Mouse (Mus musculus) kidney, adult 2 months (tissue): ENCODE measurements around the gene Sptb. TPM values are rescaled to one million over a fixed set of nuclear protein-coding genes. Genes with fewer than 3 reads are reported as not detected.

Source experiments
- DNase-seq: peaks from one replicate; pipeline ENCODE4 v3.0.0; 2021
- H3K27ac ChIP-seq: fragments of 200-500 bp; 2 replicates; pipeline ENCODE4 v1.5.1; 2012; ENCODE audit warnings: low read depth, low read length, control low read depth, inconsistent platforms; ENCODE audit not compliant: insufficient read depth
- H3K27me3 ChIP-seq: fragments of 200-500 bp; replicated peaks from 2 replicates; pipeline ENCODE4 v1.6.1; 2012; ENCODE audit warnings: mild to moderate bottlenecking, moderate library complexity, low read length, inconsistent platforms; ENCODE audit not compliant: control insufficient read depth, insufficient read depth
- H3K36me3 ChIP-seq: fragments of 200-500 bp; 2 replicates; pipeline ENCODE4 v1.6.1; 2012; ENCODE audit warnings: mild to moderate bottlenecking, moderate library complexity, low read length, inconsistent platforms; ENCODE audit not compliant: control insufficient read depth, insufficient read depth
- H3K4me1 ChIP-seq: fragments of 200-500 bp; 2 replicates; pipeline ENCODE4 v1.6.1; 2011; ENCODE audit warnings: low read length; ENCODE audit not compliant: control insufficient read depth, insufficient read depth
- H3K4me3 ChIP-seq: fragments of 200-500 bp; 2 replicates; pipeline ENCODE4 v1.5.1; 2011; ENCODE audit warnings: mild to moderate bottlenecking, low read depth, low read length, control low read depth; ENCODE audit not compliant: insufficient read depth
- CTCF ChIP-seq: fragments of 200-500 bp; conservative IDR thresholded peaks from 2 replicates; pipeline ENCODE4 v1.5.1; 2011; ENCODE audit warnings: low read depth, mild to moderate bottlenecking, control low read depth, low read length, moderate library complexity, mixed read lengths; ENCODE audit not compliant: insufficient read depth, insufficient read length
- POLR2A ChIP-seq: fragments of 200-500 bp; IDR thresholded peaks from one replicate; pipeline ENCODE4 v1.6.1; 2011; ENCODE audit warnings: low read depth, low read length, control low read depth
- WGBS: fragments of 180-500 bp; shearing (Covaris S2); methylation state at CpG from one replicate; pipeline ENCODE4 v1.1.7; 2018; 5-methylcytosine and 5-hydroxymethylcytosine counted together
- polyA plus RNA-seq: library from polyadenylated mRNA; depleted of rRNA; stranded (reverse); fragments of >200 nt; gene quantifications from 2 replicates; pipeline ENCODE4 v1.2.3, GENCODE M21; 2012

The Sptb gene
- polyA plus RNA-seq, 1 experiment = 1.9 TPM

GRCm38 (mm10) chr12:76574815-76575214, 135.5 kb downstream of the Sptb start:
- H3K36me3 ChIP-seq = peaks cover 12% of the 10 kb centered on the region
- no peak for DNase-seq
- WGBS = 70% methylated on average over 6 of the region's 6 CpGs
- no peak overlapping the region for H3K27ac ChIP-seq
- TF ChIP-seq POLR2A (no peak), CTCF (no peak)
- peak overlapping the region; percentile 25 for H3K4me3 ChIP-seq
- H3K4me1 ChIP-seq = peaks cover 21% of the 10 kb centered on the region; the same call in 1 of the 2 replicates
- no peaks in the 10 kb centered on the region for H3K27me3 ChIP-seq

GRCm38 (mm10) chr12:76573381-76573780, 137.0 kb downstream of the Sptb start:
- 36% methylated on average over 6 of the region's 6 CpGs for WGBS
- Histone ChIP-seq H3K36me3 (peaks cover 11% of the 10 kb centered on the region), H3K27ac (peak overlapping the region; percentile 96), H3K27me3 (no peaks in the 10 kb centered on the region), H3K4me3 (peak overlapping the region; percentile 60), H3K4me1 (peaks cover 19% of the 10 kb centered on the region; the same call in 1 of the 2 replicates)
- TF ChIP-seq POLR2A (peak; percentile 1), CTCF (no peak)
- peak; percentile 75 for DNase-seq

- no peaks in the 10 kb centered on the region for H3K27me3 ChIP-seq
- TF ChIP-seq CTCF (no peak), POLR2A (peak; percentile 55)
- 29% methylated on average over 27 of the region's 27 CpGs for WGBS
- peaks cover 4% of the 10 kb centered on the region for H3K36me3 ChIP-seq
- H3K4me3 ChIP-seq = peak overlapping the region; percentile 60
- DNase-seq = peak; percentile 98
- H3K27ac ChIP-seq = peak overlapping the region; percentile 96
- peaks cover 14% of the 10 kb centered on the region; the same call in 1 of the 2 replicates for H3K4me1 ChIP-seq
These were observed 137.8 kb downstream of the Sptb start for GRCm38 (mm10) chr12:76572261-76573251.

GRCm38 (mm10) chr12:76571266-76571665, 139.1 kb downstream of the Sptb start:
- H3K36me3 ChIP-seq = no peaks in the 10 kb centered on the region; the same call in 1 of the 2 replicates

GRCm38 (mm10) chr12:76570221-76570940, 140.0 kb downstream of the Sptb start:
- no peaks in the 10 kb centered on the region; the same call in none of the 2 replicates for H3K36me3 ChIP-seq
- TF ChIP-seq CTCF = no peak
- no peak for TF ChIP-seq POLR2A
- WGBS = 61% methylated on average over 9 of the region's 9 CpGs
- peaks cover 14% of the 10 kb centered on the region; the same call in 1 of the 2 replicates for H3K4me1 ChIP-seq
- peak; percentile 62 for DNase-seq
- no peaks in the 10 kb centered on the region for H3K27me3 ChIP-seq
- peak overlapping the region; percentile 91 for H3K27ac ChIP-seq
- no peak overlapping the region for H3K4me3 ChIP-seq

More at GRCm38 (mm10) chr12:76571266-76571665, 139.1 kb downstream of the Sptb start:
- Histone ChIP-seq H3K27me3 (no peaks in the 10 kb centered on the region), H3K4me1 (peaks cover 14% of the 10 kb centered on the region; the same call in 1 of the 2 replicates), H3K27ac (peak overlapping the region; percentile 91), H3K4me3 (peak overlapping the region; percentile 44)
- WGBS = 53% methylated on average over 10 of the region's 10 CpGs
- TF ChIP-seq CTCF (no peak; the same call in 1 of the 2 replicates), POLR2A (no peak)
- DNase-seq = peak; percentile 84

- Histone ChIP-seq H3K4me3 (no peak overlapping the region), H3K4me1 (peaks cover 11% of the 10 kb centered on the region; the same call in 1 of the 2 replicates), H3K27me3 (no peaks in the 10 kb centered on the region), H3K36me3 (peaks cover 2% of the 10 kb centered on the region), H3K27ac (no peak overlapping the region)
- 76% methylated on average over 10 of the region's 10 CpGs for WGBS
- DNase-seq = no peak
- TF ChIP-seq POLR2A (no peak), CTCF (no peak)
These were observed 144.1 kb downstream of the Sptb start for GRCm38 (mm10) chr12:76566284-76566683.

- DNase-seq = no peak
- Histone ChIP-seq H3K4me1 (peaks cover 16% of the 10 kb centered on the region), H3K36me3 (peaks cover 2% of the 10 kb centered on the region), H3K27me3 (no peaks in the 10 kb centered on the region), H3K4me3 (no peak overlapping the region), H3K27ac (no peak overlapping the region)
- WGBS = 85% methylated on average over 4 of the region's 4 CpGs
- TF ChIP-seq CTCF (no peak), POLR2A (no peak)
These were observed 148.2 kb downstream of the Sptb start for GRCm38 (mm10) chr12:76562196-76562595.
